Comparison of ENCODE assay signal across 9 mouse cellular contexts in genomic region chr10:69690961-69691451, GRCm38 (mm10).
A peak's percentile ranks its signal among the peaks of the same experiment; 100 is the strongest.
DNase-seq lines count a peak whose midpoint lies in the region; ATAC-seq and TF ChIP-seq lines count a peak whose summit lies in the region.
"Had no signal": no experiment of that assay in that cellular context is flagged by ENCODE, and none has a peak within 500 bp of the region (broad histone marks: within the 10 kb centered on the region; RNA-seq: fewer than 3 reads in every experiment).

No protein-coding gene starts in this region.

- H3K4me2 ChIP-seq in heart, embryonic 11.5 days: peak overlapping the region; percentile 49
- H3K4me2 ChIP-seq in stomach, embryonic 15.5 days: 0 out of 2 replicates have a peak overlapping the region, but pooled peaks have one; percentile 8
- H3K4me2 ChIP-seq in stomach, postnatal 0 days (replicated peaks; ENCODE audit: low read depth): no peak overlapping the region
- peak overlapping the region; percentile 39 for H3K4me2 ChIP-seq in limb, embryonic 12.5 days

- no peak for TF ChIP-seq CTCF in stomach, postnatal 0 days (IDR thresholded peaks at IDR 0.05; ENCODE audit: low read depth)

- no peak for ATAC-seq in heart, embryonic 11.5 days (replicated peaks; ENCODE audit: insufficient number of reproducible peaks, low FRiP score, low TSS enrichment)
- no peak for ATAC-seq in stomach, embryonic 15.5 days (ENCODE audit: insufficient read depth, low FRiP score, low read depth)
- no peak for ATAC-seq in stomach, postnatal 0 days (ENCODE audit: low FRiP score, low TSS enrichment)
- ATAC-seq in limb, embryonic 12.5 days (ENCODE audit: insufficient number of reproducible peaks, insufficient read depth, low FRiP score, low TSS enrichment, low read depth): no peak

- WGBS in heart, embryonic 11.5 days (ENCODE audit: insufficient replicate concordance): 29% methylated on average over 6 of the region's 6 CpGs
- WGBS in stomach, embryonic 15.5 days: 32% methylated on average over 6 of the region's 6 CpGs
- WGBS in stomach, postnatal 0 days: 35% methylated on average over 6 of the region's 6 CpGs
- 18% methylated on average over 6 of the region's 6 CpGs for WGBS in limb, embryonic 12.5 days

- no peak overlapping the region for H3K9ac ChIP-seq in heart, embryonic 11.5 days (ENCODE audit: low read depth, low read length)
- H3K9ac ChIP-seq in stomach, embryonic 15.5 days: no peak overlapping the region
- H3K9ac ChIP-seq in stomach, postnatal 0 days (ENCODE audit: low read length): no peak overlapping the region
- H3K9ac ChIP-seq in limb, embryonic 12.5 days (replicated peaks): no peak overlapping the region

- H3K27me3 ChIP-seq in heart, embryonic 11.5 days (ENCODE audit: control insufficient read depth, insufficient read depth, low read length): no peaks in the 10 kb centered on the region
- H3K27me3 ChIP-seq in stomach, embryonic 15.5 days (replicated peaks): no peaks in the 10 kb centered on the region
- H3K27me3 ChIP-seq in stomach, postnatal 0 days (ENCODE audit: control insufficient read depth, insufficient read depth, low read length): no peaks in the 10 kb centered on the region
- H3K27me3 ChIP-seq in limb, embryonic 12.5 days: peaks cover 14% of the 10 kb centered on the region; the same call in 1 of the 2 replicates

- H3K27ac ChIP-seq in heart, embryonic 11.5 days (ENCODE audit: low read depth, low read length): no peak overlapping the region
- no peak overlapping the region for H3K27ac ChIP-seq in stomach, embryonic 15.5 days
- no peak overlapping the region for H3K27ac ChIP-seq in stomach, postnatal 0 days (replicated peaks)
- no peak overlapping the region for H3K27ac ChIP-seq in limb, embryonic 12.5 days

- intact Hi-C loops in left cerebral cortex, postnatal 25 days (cut with DNase I): loop anchor here (1.0 kb wide), 1 partner anchor 20 kb away; no protein-coding TSS in a partner anchor

- TF ChIP-seq EP300 in stomach, postnatal 0 days (optimal IDR thresholded peaks at IDR 0.05): no peak

- H3K4me3 ChIP-seq in heart, embryonic 11.5 days (ENCODE audit: low read depth, low read length): peak overlapping the region; percentile 8; the same call in 1 of the 2 replicates
- H3K4me3 ChIP-seq in stomach, embryonic 15.5 days (replicated peaks): no peak overlapping the region
- H3K4me3 ChIP-seq in stomach, postnatal 0 days (ENCODE audit: low read depth, low read length): no peak overlapping the region
- H3K4me3 ChIP-seq in limb, embryonic 12.5 days (replicated peaks): no peak overlapping the region; the same call in 1 of the 2 replicates

- peaks cover 4% of the 10 kb centered on the region for H3K4me1 ChIP-seq in heart, embryonic 11.5 days (ENCODE audit: control insufficient read depth, insufficient read depth, low read length)
- H3K4me1 ChIP-seq in stomach, embryonic 15.5 days: no peaks in the 10 kb centered on the region
- no peaks in the 10 kb centered on the region for H3K4me1 ChIP-seq in stomach, postnatal 0 days (replicated peaks; ENCODE audit: control insufficient read depth, insufficient read depth)
- peaks cover 13% of the 10 kb centered on the region for H3K4me1 ChIP-seq in limb, embryonic 12.5 days (replicated peaks)

- no peaks in the 10 kb centered on the region for H3K9me3 ChIP-seq in heart, embryonic 11.5 days (replicated peaks; ENCODE audit: control insufficient read depth, low read length)
- H3K9me3 ChIP-seq in stomach, embryonic 15.5 days: no peaks in the 10 kb centered on the region
- H3K9me3 ChIP-seq in stomach, postnatal 0 days (ENCODE audit: control insufficient read depth, low read length): no peaks in the 10 kb centered on the region
- H3K9me3 ChIP-seq in limb, embryonic 12.5 days: no peaks in the 10 kb centered on the region

- DNase-seq in heart, adult 8-10 months (ENCODE audit: low spot score): no peak
- DNase-seq in stomach, postnatal 0 days (ENCODE audit: low spot score): no peak
- DNase-seq in embryo, embryonic 10.5 days (ENCODE audit: low spot score): no peak
- no peak for DNase-seq in left cerebral cortex, adult 11 months (ENCODE audit: low spot score)
- DNase-seq in left cerebral cortex, postnatal 25 days (ENCODE audit: low spot score in 2 of 2): no peak
- DNase-seq: kidney, postnatal 36 days had no signal

- H3K36me3 ChIP-seq in heart, embryonic 11.5 days (ENCODE audit: control insufficient read depth, insufficient read depth, low read length): no peaks in the 10 kb centered on the region
- H3K36me3 ChIP-seq in stomach, embryonic 15.5 days: no peaks in the 10 kb centered on the region
- no peaks in the 10 kb centered on the region for H3K36me3 ChIP-seq in stomach, postnatal 0 days (ENCODE audit: control insufficient read depth, insufficient read depth, low read length)
- H3K36me3 ChIP-seq in limb, embryonic 12.5 days: no peaks in the 10 kb centered on the region
